Mouse (Mus musculus) hindbrain, embryonic 15.5 days (tissue): ENCODE measurements at regions not wholly inside any gene's neighbourhood (a gene's known extent, or its start where the extent isn't known, plus 50 kb on each side); places are given as distances from the start of the nearest gene placed in this dataset.

Source experiments
- ATAC-seq: fragments of 200-750 bp; cut with Nextera tagmentation; 2 replicates; pipeline ENCODE4 v1.8.0; 2017; ENCODE audit warnings: low read depth, moderate number of reproducible peaks, moderate TSS enrichment; ENCODE audit not compliant: low FRiP score
- H3K27ac ChIP-seq: fragments of 300-500 bp; sonication (generic); replicated peaks from 2 replicates; pipeline ENCODE4 v1.5.1; 2015; ENCODE audit warnings: mild to moderate bottlenecking, inconsistent platforms
- H3K27me3 ChIP-seq: fragments of 300-500 bp; sonication (generic); 2 replicates; pipeline ENCODE4 v1.6.1; 2015; ENCODE audit warnings: control low read depth, inconsistent platforms
- H3K36me3 ChIP-seq: fragments of 300-500 bp; sonication (generic); 2 replicates; pipeline ENCODE4 v1.6.1; 2015; ENCODE audit warnings: control low read depth, inconsistent platforms
- H3K4me1 ChIP-seq: fragments of 300-500 bp; sonication (generic); replicated peaks from 2 replicates; pipeline ENCODE4 v1.6.1; 2015; ENCODE audit warnings: control low read depth, inconsistent platforms
- H3K4me2 ChIP-seq: fragments of 300-500 bp; sonication (generic); 2 replicates; pipeline ENCODE4 v1.6.1; 2015; ENCODE audit warnings: moderate library complexity, mild to moderate bottlenecking, inconsistent platforms
- H3K4me3 ChIP-seq: fragments of 300-500 bp; sonication (generic); 2 replicates; pipeline ENCODE4 v1.5.1; 2015; ENCODE audit warnings: mild to moderate bottlenecking, inconsistent platforms
- H3K9ac ChIP-seq: fragments of 300-500 bp; sonication (generic); 2 replicates; pipeline ENCODE4 v1.6.1; 2015; ENCODE audit warnings: inconsistent platforms
- H3K9me3 ChIP-seq: fragments of 300-500 bp; sonication (generic); 2 replicates; pipeline ENCODE4 v1.6.1; 2016; ENCODE audit warnings: control low read depth, inconsistent platforms
- WGBS: fragments of 180-500 bp; shearing (Covaris S2); methylation state at CpG from one replicate; pipeline ENCODE4 v1.1.7; 2015; 5-methylcytosine and 5-hydroxymethylcytosine counted together

DNA sequence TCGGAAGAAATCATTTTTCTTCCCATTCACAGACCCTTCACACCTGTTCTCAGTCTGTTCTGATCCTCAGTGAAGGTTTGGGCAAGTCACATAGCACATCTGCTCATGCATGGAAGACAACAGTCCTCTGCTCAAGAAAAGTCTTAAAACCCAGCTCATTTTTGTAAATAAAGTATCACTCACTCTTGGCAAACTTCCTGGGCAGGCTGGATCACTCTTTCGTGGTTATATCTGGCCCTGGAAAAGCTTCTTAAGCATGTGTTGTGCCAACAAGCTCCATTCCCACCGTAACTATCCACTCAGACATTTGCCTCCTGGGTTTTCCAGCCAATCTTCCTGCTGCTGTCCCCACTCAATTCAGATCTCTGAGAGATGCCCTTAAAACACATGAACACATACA lies 103.2 kb upstream of the Cep85l start:
- no peaks in the 10 kb centered on the region for H3K27me3 ChIP-seq
- H3K27ac ChIP-seq: no peak overlapping the region
- H3K4me3 ChIP-seq: no peak overlapping the region
- no peaks in the 10 kb centered on the region for H3K9me3 ChIP-seq
- H3K9ac ChIP-seq: no peak overlapping the region
- no peaks in the 10 kb centered on the region for H3K36me3 ChIP-seq
- no peaks in the 10 kb centered on the region for H3K4me1 ChIP-seq
- H3K4me2 ChIP-seq: no peak overlapping the region
- WGBS: 69% methylated on average over 3 of the region's 3 CpGs
- ATAC-seq: no peak

DNA sequence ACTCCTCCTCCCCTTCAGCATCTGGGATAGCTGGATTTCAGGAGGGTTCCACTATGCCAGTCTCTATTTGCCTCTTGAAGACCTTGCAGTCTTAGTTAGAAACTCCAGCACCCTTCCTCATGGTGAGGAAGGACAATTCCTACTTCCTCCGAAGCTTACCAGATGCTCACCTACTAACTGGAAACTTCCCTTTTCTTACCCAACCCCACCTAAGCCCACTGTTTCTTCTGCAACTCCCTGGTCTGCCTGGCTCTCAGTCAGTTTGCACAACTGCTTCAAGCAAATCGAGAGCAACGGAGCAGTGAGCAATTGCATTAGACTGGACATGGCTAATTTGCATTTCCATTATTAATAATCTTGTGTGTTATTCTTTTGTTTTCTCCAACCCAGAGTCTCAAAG lies 90.5 kb upstream of the Cep85l start:
- Histone ChIP-seq H3K36me3 (no peaks in the 10 kb centered on the region), H3K4me3 (no peak overlapping the region), H3K27me3 (no peaks in the 10 kb centered on the region), H3K9ac (no peak overlapping the region), H3K27ac (no peak overlapping the region), H3K4me1 (0 out of 2 replicates have a peak, but pooled peaks cover 3% of the 10 kb centered on the region), H3K4me2 (no peak overlapping the region), H3K9me3 (no peaks in the 10 kb centered on the region; the same call in none of the 2 replicates)
- WGBS: 85% methylated on average over 3 of the region's 3 CpGs
- ATAC-seq: no peak

- Histone ChIP-seq H3K9ac (no peak overlapping the region), H3K9me3 (no peaks in the 10 kb centered on the region; the same call in none of the 2 replicates), H3K4me2 (no peak overlapping the region), H3K4me3 (no peak overlapping the region), H3K36me3 (no peaks in the 10 kb centered on the region), H3K27ac (no peak overlapping the region), H3K4me1 (0 out of 2 replicates have a peak, but pooled peaks cover 3% of the 10 kb centered on the region), H3K27me3 (no peaks in the 10 kb centered on the region)
- ATAC-seq: no peak
- 88% methylated on average over 1 of the region's 1 CpGs for WGBS
These were observed 89.9 kb upstream of the Cep85l start for GRCm38 (mm10) chr10:53469611-53470010.

- no peaks in the 10 kb centered on the region; the same call in none of the 2 replicates for H3K9me3 ChIP-seq
- no peak overlapping the region for H3K27ac ChIP-seq
- H3K9ac ChIP-seq: no peak overlapping the region
- no peak overlapping the region for H3K4me2 ChIP-seq
- H3K36me3 ChIP-seq: no peaks in the 10 kb centered on the region
- ATAC-seq: no peak
- 94% methylated on average over 3 of the region's 3 CpGs for WGBS
- no peaks in the 10 kb centered on the region for H3K27me3 ChIP-seq
- peaks cover 10% of the 10 kb centered on the region for H3K4me1 ChIP-seq
- H3K4me3 ChIP-seq: no peak overlapping the region
These were observed 88.5 kb upstream of the Cep85l start for GRCm38 (mm10) chr10:53468293-53468545.

GRCm38 (mm10) chr10:53467472-53468292 lies 87.9 kb upstream of the Cep85l start:
- Histone ChIP-seq H3K27ac (no peak overlapping the region), H3K9ac (no peak overlapping the region), H3K4me2 (no peak overlapping the region), H3K9me3 (no peaks in the 10 kb centered on the region; the same call in none of the 2 replicates), H3K27me3 (no peaks in the 10 kb centered on the region), H3K4me1 (peaks cover 15% of the 10 kb centered on the region), H3K36me3 (no peaks in the 10 kb centered on the region), H3K4me3 (no peak overlapping the region)
- 77% methylated on average over 3 of the region's 3 CpGs for WGBS
- ATAC-seq: no peak

- H3K9me3 ChIP-seq: no peaks in the 10 kb centered on the region; the same call in none of the 2 replicates
- no peak overlapping the region for H3K9ac ChIP-seq
- peak overlapping the region; percentile 28; the same call in 1 of the 2 replicates for H3K27ac ChIP-seq
- no peak overlapping the region for H3K4me2 ChIP-seq
- H3K4me1 ChIP-seq: peaks cover 21% of the 10 kb centered on the region
- no peaks in the 10 kb centered on the region for H3K27me3 ChIP-seq
- 61% methylated on average over 1 of the region's 1 CpGs for WGBS
- ATAC-seq: peak; percentile 32; the same call in 1 of the 2 replicates
- H3K36me3 ChIP-seq: no peaks in the 10 kb centered on the region
- H3K4me3 ChIP-seq: no peak overlapping the region
These were observed 87.1 kb upstream of the Cep85l start for GRCm38 (mm10) chr10:53466851-53467250.

DNA sequence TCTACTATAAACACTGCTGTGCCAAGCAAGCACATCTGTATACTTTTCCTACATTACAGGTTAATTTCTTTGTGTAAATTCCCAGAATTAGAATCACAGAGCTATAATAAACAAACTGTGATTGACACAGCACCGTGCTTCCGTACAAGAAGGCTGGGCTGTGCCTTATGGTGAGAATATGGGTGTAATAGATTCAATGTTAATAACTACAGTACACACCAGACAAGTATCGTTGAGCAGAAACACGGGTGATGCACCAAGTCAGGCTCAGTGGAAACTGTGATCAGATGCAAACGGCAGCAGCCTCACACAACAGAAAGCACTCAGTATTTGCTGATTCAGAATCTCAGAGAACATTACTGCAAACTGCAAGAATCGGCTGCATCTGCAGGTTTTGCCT lies 86.5 kb upstream of the Cep85l start:
- Histone ChIP-seq H3K4me1 (peaks cover 21% of the 10 kb centered on the region), H3K9ac (no peak overlapping the region), H3K9me3 (no peaks in the 10 kb centered on the region; the same call in 1 of the 2 replicates), H3K4me2 (no peak overlapping the region), H3K4me3 (no peak overlapping the region), H3K27ac (peak overlapping the region; percentile 17; the same call in 1 of the 2 replicates), H3K36me3 (no peaks in the 10 kb centered on the region), H3K27me3 (no peaks in the 10 kb centered on the region)
- ATAC-seq: no peak
- WGBS: 71% methylated on average over 6 of the region's 6 CpGs

- no peaks in the 10 kb centered on the region for H3K27me3 ChIP-seq
- H3K36me3 ChIP-seq: no peaks in the 10 kb centered on the region
- no peaks in the 10 kb centered on the region for H3K9me3 ChIP-seq
- no peak overlapping the region for H3K27ac ChIP-seq
- ATAC-seq: no peak
- H3K4me1 ChIP-seq: peaks cover 21% of the 10 kb centered on the region
- no peak overlapping the region for H3K4me2 ChIP-seq
- H3K4me3 ChIP-seq: no peak overlapping the region
- no peak overlapping the region for H3K9ac ChIP-seq
These were observed 84.8 kb upstream of the Cep85l start for GRCm38 (mm10) chr10:53464581-53464980.

DNA sequence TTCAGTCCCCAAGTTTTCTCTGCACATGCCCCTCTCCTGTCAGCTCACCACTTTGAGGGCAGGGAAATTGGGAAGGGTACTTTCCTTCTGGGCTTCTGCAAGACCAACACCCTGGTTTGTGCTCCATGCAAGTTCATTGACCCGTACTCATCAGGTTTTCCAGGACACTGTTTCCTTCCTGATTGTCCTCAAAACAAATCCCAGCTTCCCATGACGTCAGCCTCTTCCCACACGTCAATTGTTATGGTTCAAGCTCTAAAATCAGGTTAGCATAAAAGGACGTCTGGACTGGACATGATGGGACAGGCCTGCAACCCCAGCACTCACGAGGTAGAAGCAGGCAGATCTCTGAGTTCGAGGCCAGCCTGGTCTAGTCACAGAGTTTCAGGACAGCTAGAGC lies 84.3 kb upstream of the Cep85l start:
- Histone ChIP-seq H3K9ac (no peak overlapping the region), H3K4me2 (no peak overlapping the region), H3K9me3 (no peaks in the 10 kb centered on the region), H3K27ac (no peak overlapping the region), H3K27me3 (no peaks in the 10 kb centered on the region), H3K36me3 (no peaks in the 10 kb centered on the region), H3K4me3 (no peak overlapping the region), H3K4me1 (peaks cover 21% of the 10 kb centered on the region)
- WGBS: 42% methylated on average over 6 of the region's 6 CpGs
- no peak for ATAC-seq

GRCm38 (mm10) chr10:53463471-53463870 lies 83.7 kb upstream of the Cep85l start:
- no peak for ATAC-seq
- Histone ChIP-seq H3K4me2 (peak overlapping the region; percentile 48), H3K9ac (no peak overlapping the region), H3K4me3 (no peak overlapping the region), H3K9me3 (no peaks in the 10 kb centered on the region), H3K36me3 (no peaks in the 10 kb centered on the region), H3K27me3 (no peaks in the 10 kb centered on the region), H3K27ac (no peak overlapping the region), H3K4me1 (peaks cover 21% of the 10 kb centered on the region)
- 34% methylated on average over 3 of the region's 3 CpGs for WGBS

DNA sequence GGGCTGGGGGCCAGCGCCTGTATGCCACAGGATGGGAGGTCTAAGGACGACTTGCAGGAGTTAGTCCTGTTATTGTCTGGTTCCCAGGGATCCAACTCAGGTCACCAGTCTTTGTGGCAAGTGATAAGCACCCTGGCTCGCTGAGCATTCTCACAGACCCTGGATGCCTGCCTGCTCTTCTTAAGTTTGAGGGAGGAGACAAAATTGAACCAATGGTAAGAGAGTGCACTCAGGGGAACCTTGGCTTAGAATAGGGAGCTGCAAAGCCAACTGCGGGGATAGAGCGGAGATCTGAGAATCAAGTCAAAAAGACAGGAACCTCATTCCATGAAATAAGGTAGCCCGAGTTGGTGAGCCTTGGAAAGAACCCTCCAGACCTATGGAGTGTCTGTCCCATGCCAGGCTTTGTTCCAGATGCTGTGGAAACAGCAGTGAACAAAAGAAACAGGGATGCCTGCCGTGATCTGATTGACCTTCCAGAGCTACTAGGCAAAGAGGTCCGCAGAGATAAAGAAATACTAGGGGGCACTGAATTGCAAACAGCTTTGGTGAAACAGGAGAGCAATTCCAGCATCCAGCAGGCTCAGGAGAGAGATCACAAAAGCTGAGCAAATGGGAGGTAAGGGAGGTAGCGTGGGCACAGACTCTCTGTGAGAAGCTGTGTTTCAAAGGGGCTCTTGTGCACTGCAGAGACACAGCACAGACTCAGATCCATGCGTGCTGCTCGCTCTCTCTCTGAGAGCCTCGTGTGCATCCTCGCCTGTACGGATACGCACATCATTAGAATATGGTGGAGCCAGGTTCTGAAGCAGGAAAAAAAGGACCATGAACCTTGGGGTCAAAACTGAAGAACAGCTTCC lies 82.9 kb upstream of the Cep85l start:
- Histone ChIP-seq H3K27me3 (no peaks in the 10 kb centered on the region), H3K9ac (peak overlapping the region; percentile 34), H3K36me3 (no peaks in the 10 kb centered on the region), H3K4me1 (peaks cover 21% of the 10 kb centered on the region), H3K27ac (peak overlapping the region; percentile 63), H3K4me3 (peak overlapping the region; percentile 23), H3K4me2 (peak overlapping the region; percentile 48), H3K9me3 (no peaks in the 10 kb centered on the region)
- ATAC-seq: peak; percentile 81; the same call in 1 of the 2 replicates
- 15% methylated on average over 15 of the region's 15 CpGs for WGBS

DNA sequence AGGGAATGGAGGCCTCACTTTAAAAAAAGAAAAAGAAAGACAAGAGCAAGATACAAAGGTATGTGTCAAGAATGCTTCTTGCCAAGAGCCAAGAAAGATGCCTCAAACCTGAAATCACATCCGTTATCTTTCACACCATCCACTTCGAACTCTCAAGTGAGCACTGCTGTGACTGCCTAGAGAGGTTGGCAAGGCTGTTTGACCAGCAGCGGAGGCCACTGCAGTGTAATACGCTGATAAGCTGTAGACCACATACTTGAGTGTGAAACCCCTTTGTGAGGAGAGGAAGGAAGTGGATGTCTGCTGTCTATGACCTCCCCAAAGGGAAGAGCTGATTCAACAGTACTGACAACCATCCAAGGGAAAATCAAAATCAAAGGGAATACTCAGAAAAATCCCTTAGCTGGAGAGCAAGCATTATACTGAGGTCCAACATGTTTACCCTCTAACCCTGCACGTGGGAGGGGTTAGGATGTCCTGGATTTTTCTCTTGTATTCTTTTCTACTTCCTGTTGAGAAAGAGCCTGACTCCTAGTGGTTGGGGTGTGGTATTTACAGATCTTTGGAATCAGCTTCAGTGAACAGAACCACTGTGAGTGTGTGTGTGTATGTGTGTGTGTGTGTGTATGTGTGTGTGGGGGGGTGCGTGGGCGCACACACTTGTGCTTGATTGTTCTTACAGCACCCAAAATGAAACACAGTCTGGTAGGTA lies 81.5 kb upstream of the Cep85l start:
- H3K4me2 ChIP-seq: no peak overlapping the region
- H3K36me3 ChIP-seq: no peaks in the 10 kb centered on the region
- H3K27ac ChIP-seq: no peak overlapping the region
- 86% methylated on average over 7 of the region's 7 CpGs for WGBS
- no peaks in the 10 kb centered on the region for H3K27me3 ChIP-seq
- no peaks in the 10 kb centered on the region for H3K9me3 ChIP-seq
- ATAC-seq: 0 out of 2 replicates have a peak, but pooled peaks have one; percentile 43
- H3K4me1 ChIP-seq: peaks cover 18% of the 10 kb centered on the region
- no peak overlapping the region for H3K4me3 ChIP-seq
- H3K9ac ChIP-seq: no peak overlapping the region
